Mouse (Mus musculus) liver, embryonic 15.5 days (tissue): ENCODE measurements around the gene Xpo5. TPM values are rescaled to one million over a fixed set of nuclear protein-coding genes. Genes with fewer than 3 reads are reported as not detected.

Source experiments
- ATAC-seq: fragments of 200-750 bp; cut with Nextera tagmentation; 2 replicates; pipeline ENCODE4 v1.8.0; 2017; ENCODE audit warnings: moderate number of reproducible peaks, mild to moderate bottlenecking, moderate library complexity; ENCODE audit not compliant: insufficient read depth
- H3K27ac ChIP-seq: fragments of 300-500 bp; sonication (generic); replicated peaks from 2 replicates; pipeline ENCODE4 v1.5.1; 2015; ENCODE audit warnings: mild to moderate bottlenecking, inconsistent platforms
- H3K27me3 ChIP-seq: fragments of 300-500 bp; sonication (generic); 2 replicates; pipeline ENCODE4 v1.6.1; 2015; ENCODE audit warnings: mild to moderate bottlenecking, inconsistent platforms
- H3K36me3 ChIP-seq: fragments of 300-500 bp; sonication (generic); replicated peaks from 2 replicates; pipeline ENCODE4 v1.6.1; 2015; ENCODE audit warnings: moderate library complexity, mild to moderate bottlenecking, inconsistent platforms
- H3K4me1 ChIP-seq: fragments of 300-500 bp; sonication (generic); replicated peaks from 2 replicates; pipeline ENCODE4 v1.6.1; 2015; ENCODE audit warnings: inconsistent platforms
- H3K4me2 ChIP-seq: fragments of 300-500 bp; sonication (generic); 2 replicates; pipeline ENCODE4 v1.6.1; 2015; ENCODE audit warnings: moderate library complexity, mild to moderate bottlenecking, inconsistent platforms
- H3K4me3 ChIP-seq: fragments of 300-500 bp; sonication (generic); replicated peaks from 2 replicates; pipeline ENCODE4 v1.5.1; 2015; ENCODE audit warnings: mild to moderate bottlenecking, inconsistent platforms
- H3K9ac ChIP-seq: fragments of 300-500 bp; sonication (generic); 2 replicates; pipeline ENCODE4 v1.6.1; 2015; ENCODE audit warnings: moderate library complexity, mild to moderate bottlenecking, inconsistent platforms
- H3K9me3 ChIP-seq: fragments of 300-500 bp; sonication (generic); replicated peaks from 2 replicates; pipeline ENCODE4 v1.6.1; 2016; ENCODE audit warnings: inconsistent platforms
- WGBS: fragments of 180-500 bp; shearing (Covaris S2); methylation state at CpG from one replicate; pipeline ENCODE4 v1.1.7; 2015; ENCODE audit warnings: mixed read lengths; ENCODE audit not compliant: insufficient replicate concordance; 5-methylcytosine and 5-hydroxymethylcytosine counted together
- polyA plus RNA-seq: library from polyadenylated mRNA; unstranded; fragments of >200 nt; fragmentation: Nextera tagmentation; extraction: Ambion mirVana; gene quantifications from 2 replicates; pipeline ENCODE4 v1.2.1, GENCODE M21; 2015

Xpo5 gene
- polyA plus RNA-seq, 1 experiment from 2014 or later = 14.4 TPM

DNA sequence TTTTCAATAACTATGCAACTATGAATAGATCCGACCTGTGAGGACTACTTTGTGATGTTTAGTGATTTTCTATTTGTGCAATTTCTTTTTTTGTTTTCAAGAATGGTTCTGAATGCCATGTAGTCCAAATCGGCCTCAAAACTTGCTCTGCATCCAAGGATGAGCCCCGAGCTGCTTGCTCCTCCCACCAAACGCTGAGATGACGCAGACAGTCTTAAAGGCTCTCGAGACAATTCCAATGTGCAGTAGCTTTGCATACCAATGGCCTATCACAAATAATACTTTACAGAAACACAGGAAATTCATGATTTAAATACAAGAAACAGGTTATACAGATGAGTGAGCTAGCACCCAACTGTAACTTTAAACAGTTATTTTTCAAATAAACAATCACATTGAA, 1.4 kb upstream of the Xpo5 start:
- peaks cover 42% of the 10 kb centered on the region for H3K4me1 ChIP-seq
- 32% methylated on average over 6 of the region's 6 CpGs for WGBS
- ATAC-seq = no peak
- H3K27ac ChIP-seq = peak overlapping the region; percentile 98
- H3K27me3 ChIP-seq = no peaks in the 10 kb centered on the region
- peak overlapping the region; percentile 84 for H3K4me2 ChIP-seq
- H3K4me3 ChIP-seq = peak overlapping the region; percentile 88
- peak overlapping the region; percentile 85 for H3K9ac ChIP-seq
- no peaks in the 10 kb centered on the region for H3K9me3 ChIP-seq
- H3K36me3 ChIP-seq = peaks cover 59% of the 10 kb centered on the region

DNA sequence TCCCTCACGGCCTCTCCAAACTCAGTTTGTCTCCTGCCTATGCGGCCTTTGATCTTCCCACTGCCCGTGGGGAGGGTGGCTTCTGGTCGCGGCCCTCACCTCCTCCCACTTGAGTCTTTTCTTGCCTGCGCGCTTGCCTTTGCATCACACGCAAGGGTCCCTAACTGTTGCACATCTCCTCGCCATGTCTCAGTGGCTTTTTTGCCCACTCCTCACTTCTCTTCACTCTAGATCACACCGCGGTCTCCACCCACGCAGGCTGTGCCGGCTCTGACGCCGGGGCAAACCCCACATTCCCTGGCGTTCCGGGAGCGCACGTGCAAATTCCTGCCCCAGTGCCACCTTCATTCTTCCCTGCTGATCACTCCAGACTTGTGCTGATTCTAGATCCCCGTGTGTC, 496 bp downstream of the Xpo5 start:
- Histone ChIP-seq H3K36me3 (peaks cover 59% of the 10 kb centered on the region), H3K4me2 (peak overlapping the region; percentile 84), H3K27ac (peak overlapping the region; percentile 98), H3K9ac (peak overlapping the region; percentile 86), H3K4me1 (peaks cover 42% of the 10 kb centered on the region), H3K27me3 (no peaks in the 10 kb centered on the region), H3K9me3 (no peaks in the 10 kb centered on the region), H3K4me3 (peak overlapping the region; percentile 88)
- ATAC-seq = peak; percentile 4; the same call in 1 of the 2 replicates
- WGBS = under 1% methylated on average over 20 of the region's 20 CpGs

DNA sequence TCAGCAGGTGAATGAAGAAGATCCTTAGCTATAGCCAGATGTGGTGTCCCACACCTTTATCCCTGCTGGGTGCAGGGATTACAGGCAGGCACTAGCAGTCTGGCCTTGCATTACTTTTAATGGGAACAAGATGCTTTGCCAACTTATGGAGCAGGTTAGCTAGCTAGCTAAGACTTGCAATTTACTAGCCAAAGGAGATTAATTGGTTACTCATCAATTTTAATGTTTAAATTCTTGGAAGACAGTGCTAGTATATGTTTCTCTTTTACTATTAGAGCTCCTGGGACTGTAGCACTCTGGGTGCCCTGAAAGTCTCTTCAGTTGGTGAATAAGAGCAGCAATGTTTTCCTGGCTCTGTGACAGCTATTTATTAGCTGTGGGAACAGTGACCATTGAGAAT, 4.1 kb downstream of the Xpo5 start:
- no peaks in the 10 kb centered on the region for H3K9me3 ChIP-seq
- H3K36me3 ChIP-seq = peaks cover 67% of the 10 kb centered on the region
- peaks cover 22% of the 10 kb centered on the region for H3K4me1 ChIP-seq
- no peak overlapping the region for H3K27ac ChIP-seq
- H3K27me3 ChIP-seq = no peaks in the 10 kb centered on the region
- no peak overlapping the region for H3K9ac ChIP-seq
- no peak overlapping the region for H3K4me3 ChIP-seq
- H3K4me2 ChIP-seq = no peak overlapping the region
- no peak for ATAC-seq

DNA sequence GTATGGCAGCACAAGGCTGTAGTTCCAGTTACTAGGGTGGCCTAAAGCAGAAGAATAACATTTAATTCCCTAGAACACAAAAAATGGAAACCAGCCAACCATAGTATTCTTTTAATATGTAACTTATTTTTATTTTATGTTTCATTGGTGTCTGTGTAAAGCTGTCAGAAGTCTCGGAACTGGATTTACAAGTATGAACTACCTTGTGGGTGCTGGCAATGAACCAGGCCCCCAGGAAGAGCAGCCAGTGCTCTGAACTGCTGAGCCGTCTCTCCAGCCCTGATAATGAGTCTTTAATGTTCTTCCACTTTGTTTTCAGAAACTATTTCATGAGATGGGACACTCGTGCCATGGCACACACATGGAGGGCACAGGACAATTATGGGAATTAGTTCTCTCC, 8.0 kb downstream of the Xpo5 start:
- H3K9ac ChIP-seq = no peak overlapping the region
- no peak for ATAC-seq
- H3K36me3 ChIP-seq = peaks cover 94% of the 10 kb centered on the region
- no peaks in the 10 kb centered on the region for H3K9me3 ChIP-seq
- 76% methylated on average over 3 of the region's 3 CpGs for WGBS
- H3K4me2 ChIP-seq = no peak overlapping the region
- H3K27me3 ChIP-seq = no peaks in the 10 kb centered on the region
- H3K4me3 ChIP-seq = no peak overlapping the region
- H3K4me1 ChIP-seq = no peaks in the 10 kb centered on the region
- no peak overlapping the region for H3K27ac ChIP-seq

DNA sequence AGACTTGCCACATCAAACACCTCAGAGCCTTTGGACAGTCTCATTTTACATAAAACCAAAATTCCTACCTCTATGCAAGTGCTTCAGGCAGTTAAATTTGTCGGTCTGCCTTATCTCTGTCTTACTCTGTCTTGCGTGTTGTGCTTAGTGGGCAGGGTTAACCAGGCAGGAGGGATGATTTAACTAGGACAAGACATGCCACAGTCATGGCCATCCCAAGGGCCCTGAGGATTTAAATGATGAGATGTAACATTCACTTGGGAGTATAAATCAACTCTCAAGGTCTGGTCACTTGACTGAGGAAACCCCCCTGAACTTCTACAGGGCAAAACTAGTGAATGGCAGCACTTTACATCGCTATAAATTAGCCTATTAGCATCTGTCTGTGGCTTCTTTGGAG, 19.0 kb downstream of the Xpo5 start:
- Histone ChIP-seq H3K36me3 (peaks cover 98% of the 10 kb centered on the region), H3K27me3 (no peaks in the 10 kb centered on the region), H3K9me3 (no peaks in the 10 kb centered on the region), H3K4me1 (no peaks in the 10 kb centered on the region), H3K4me3 (no peak overlapping the region), H3K27ac (no peak overlapping the region), H3K9ac (no peak overlapping the region), H3K4me2 (no peak overlapping the region)
- 68% methylated on average over 3 of the region's 3 CpGs for whole genome bisulfite sequencing
- ATAC-seq = no peak

DNA sequence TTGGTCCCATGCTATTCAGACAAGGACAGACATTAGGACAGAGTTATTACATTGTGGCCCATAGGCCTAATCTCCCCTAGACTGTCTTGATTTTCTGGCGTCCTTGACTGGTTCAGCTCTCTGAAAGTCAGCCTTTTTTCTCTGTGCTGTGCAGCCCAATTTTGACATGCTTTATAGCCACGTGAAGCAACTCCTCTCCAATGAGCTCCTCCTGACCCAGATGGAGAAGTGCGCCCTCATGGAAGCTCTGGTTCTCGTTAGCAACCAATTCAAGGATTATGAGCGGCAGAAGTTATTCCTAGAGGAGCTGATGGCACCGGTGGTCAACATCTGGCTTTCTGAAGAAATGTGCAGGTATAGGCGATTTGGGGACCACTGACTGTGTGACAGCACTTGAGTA, 25.0 kb downstream of the Xpo5 start:
- no peaks in the 10 kb centered on the region for H3K4me1 ChIP-seq
- no peak for ATAC-seq
- no peak overlapping the region for H3K9ac ChIP-seq
- H3K27me3 ChIP-seq = no peaks in the 10 kb centered on the region
- no peak overlapping the region for H3K27ac ChIP-seq
- H3K4me3 ChIP-seq = no peak overlapping the region
- H3K9me3 ChIP-seq = no peaks in the 10 kb centered on the region
- H3K4me2 ChIP-seq = no peak overlapping the region
- peaks cover 92% of the 10 kb centered on the region for H3K36me3 ChIP-seq
- 80% methylated on average over 7 of the region's 7 CpGs for WGBS

DNA sequence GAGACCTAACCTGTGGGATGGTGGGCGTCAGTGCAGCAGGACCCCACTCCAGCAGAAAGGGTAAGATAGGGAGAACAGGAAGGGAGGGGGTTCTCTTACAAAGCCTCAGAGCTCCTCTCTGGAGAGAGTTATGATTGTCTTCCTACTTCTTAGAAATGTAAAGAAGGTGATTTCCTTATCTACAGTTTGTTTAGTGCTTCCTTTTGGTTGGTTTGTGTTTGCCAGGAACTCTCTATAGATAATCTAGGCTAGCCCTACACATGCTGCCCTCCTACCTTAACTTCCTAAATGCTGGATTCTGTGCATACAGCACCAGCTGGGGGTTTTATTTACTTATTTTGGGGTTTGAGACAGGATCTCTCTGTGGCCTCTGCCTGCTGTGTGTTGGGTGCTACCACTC, 33.5 kb downstream of the Xpo5 start:
- Histone ChIP-seq H3K36me3 (peaks cover 78% of the 10 kb centered on the region), H3K27ac (no peak overlapping the region), H3K27me3 (no peaks in the 10 kb centered on the region), H3K4me2 (no peak overlapping the region), H3K4me1 (peaks cover 19% of the 10 kb centered on the region), H3K9ac (no peak overlapping the region), H3K9me3 (no peaks in the 10 kb centered on the region), H3K4me3 (no peak overlapping the region)
- WGBS = 41% methylated on average over 1 of the region's 1 CpGs
- ATAC-seq = no peak

- peaks cover 81% of the 10 kb centered on the region for H3K36me3 ChIP-seq
- H3K9ac ChIP-seq = no peak overlapping the region
- H3K4me2 ChIP-seq = no peak overlapping the region
- peak overlapping the region; percentile 64; the same call in 1 of the 2 replicates for H3K27ac ChIP-seq
- ATAC-seq = peak; percentile 74
- no peaks in the 10 kb centered on the region for H3K27me3 ChIP-seq
- WGBS = 38% methylated on average over 6 of the region's 6 CpGs
- H3K9me3 ChIP-seq = no peaks in the 10 kb centered on the region
- peaks cover 19% of the 10 kb centered on the region for H3K4me1 ChIP-seq
- H3K4me3 ChIP-seq = no peak overlapping the region
These were observed 34.5 kb downstream of the Xpo5 start for GRCm38 (mm10) chr17:46237079-46237478.

- WGBS = 60% methylated on average over 5 of the region's 5 CpGs
- Histone ChIP-seq H3K36me3 (peaks cover 85% of the 10 kb centered on the region), H3K9ac (no peak overlapping the region), H3K27ac (peak overlapping the region; percentile 64; the same call in 1 of the 2 replicates), H3K9me3 (no peaks in the 10 kb centered on the region), H3K4me3 (no peak overlapping the region), H3K27me3 (no peaks in the 10 kb centered on the region), H3K4me2 (no peak overlapping the region), H3K4me1 (peaks cover 19% of the 10 kb centered on the region)
- ATAC-seq = no peak; the same call in 1 of the 2 replicates
These were observed 34.9 kb downstream of the Xpo5 start for GRCm38 (mm10) chr17:46237480-46237879.

DNA sequence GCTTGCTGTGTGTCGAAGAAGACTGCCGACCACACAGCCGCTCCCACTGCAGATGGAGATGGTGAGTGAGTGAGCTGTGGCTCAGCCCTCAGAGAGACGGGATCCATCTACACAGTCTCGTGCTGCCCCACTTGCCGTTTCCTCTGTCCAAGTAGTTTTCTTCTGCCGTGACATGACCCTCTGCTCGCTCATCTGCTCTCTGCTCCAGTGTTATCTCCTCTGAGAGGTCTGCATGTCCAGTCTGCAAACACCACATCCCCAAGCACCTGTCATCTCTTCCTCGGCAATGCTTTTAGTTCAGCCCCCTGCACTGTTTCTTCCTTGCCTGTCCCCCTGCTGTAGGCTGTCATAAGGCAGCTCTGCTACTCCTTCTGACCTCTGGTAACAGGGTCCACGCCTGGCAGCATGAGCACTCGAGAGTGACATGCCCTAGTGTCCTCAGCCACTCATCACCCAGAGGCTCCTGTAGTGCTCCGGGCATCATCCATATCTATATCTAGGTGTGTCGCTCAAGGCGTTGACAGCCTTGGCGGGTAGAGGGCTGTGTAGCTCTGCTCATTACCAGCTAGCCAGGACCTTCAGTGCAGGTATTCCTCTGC, 37.0 kb downstream of the Xpo5 start:
- no peak for ATAC-seq
- Histone ChIP-seq H3K4me2 (no peak overlapping the region), H3K4me3 (no peak overlapping the region), H3K9ac (no peak overlapping the region), H3K27me3 (no peaks in the 10 kb centered on the region), H3K27ac (no peak overlapping the region), H3K4me1 (peaks cover 19% of the 10 kb centered on the region), H3K9me3 (no peaks in the 10 kb centered on the region), H3K36me3 (peaks cover 88% of the 10 kb centered on the region)
- WGBS = 74% methylated on average over 15 of the region's 15 CpGs

DNA sequence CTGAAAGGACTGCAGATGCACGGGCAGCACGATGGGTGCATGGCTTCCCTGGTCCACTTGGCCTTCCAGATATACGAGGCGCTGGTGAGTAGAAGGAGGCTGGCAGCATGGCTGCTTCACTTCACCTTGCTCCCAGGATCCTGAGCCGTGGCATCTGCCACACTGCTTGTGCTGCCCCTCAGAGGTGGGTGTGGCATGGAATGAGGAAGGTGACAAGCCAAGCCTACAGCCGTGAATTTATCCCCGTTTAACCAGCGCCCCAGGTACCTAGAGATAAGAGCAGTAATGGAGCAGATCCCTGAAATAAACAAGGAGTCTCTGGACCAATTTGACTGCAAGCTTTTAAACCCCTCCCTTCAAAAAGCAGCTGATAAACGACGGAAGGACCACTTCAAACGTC, 38.9 kb downstream of the Xpo5 start:
- Histone ChIP-seq H3K27me3 (no peaks in the 10 kb centered on the region), H3K4me1 (peaks cover 20% of the 10 kb centered on the region), H3K9ac (no peak overlapping the region), H3K27ac (no peak overlapping the region), H3K9me3 (no peaks in the 10 kb centered on the region), H3K36me3 (peaks cover 94% of the 10 kb centered on the region), H3K4me3 (no peak overlapping the region), H3K4me2 (no peak overlapping the region)
- no peak for ATAC-seq
- 66% methylated on average over 11 of the region's 11 CpGs for WGBS

DNA sequence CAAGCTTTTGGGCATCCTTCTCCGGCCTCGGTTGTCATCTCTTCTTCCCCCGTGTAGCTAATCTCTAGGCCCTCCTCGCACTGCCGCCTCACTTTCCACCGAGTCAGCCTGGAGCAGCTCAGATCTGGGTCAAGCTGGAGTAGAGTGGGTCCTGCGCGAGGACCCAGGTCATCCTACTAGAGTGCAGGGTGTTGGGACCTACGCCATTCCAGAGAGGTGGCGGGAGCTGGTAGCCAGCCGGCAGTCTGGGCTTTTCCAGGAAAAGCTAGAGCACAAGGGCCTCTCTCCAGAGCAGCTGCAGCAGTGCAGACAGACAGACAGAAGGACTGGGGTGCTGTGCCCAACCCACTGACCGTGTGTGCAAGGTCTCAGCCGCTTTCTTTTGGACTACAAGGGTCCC, 39.7 kb downstream of the Xpo5 start:
- WGBS = 84% methylated on average over 13 of the region's 13 CpGs
- peaks cover 86% of the 10 kb centered on the region for H3K36me3 ChIP-seq
- no peak overlapping the region for H3K27ac ChIP-seq
- peaks cover 20% of the 10 kb centered on the region for H3K4me1 ChIP-seq
- H3K27me3 ChIP-seq = no peaks in the 10 kb centered on the region
- ATAC-seq = no peak
- no peaks in the 10 kb centered on the region for H3K9me3 ChIP-seq
- no peak overlapping the region for H3K4me3 ChIP-seq
- no peak overlapping the region for H3K9ac ChIP-seq
- H3K4me2 ChIP-seq = no peak overlapping the region
